Comparison of ENCODE assay signal across 10 mouse cellular contexts in the genomic region with DNA sequence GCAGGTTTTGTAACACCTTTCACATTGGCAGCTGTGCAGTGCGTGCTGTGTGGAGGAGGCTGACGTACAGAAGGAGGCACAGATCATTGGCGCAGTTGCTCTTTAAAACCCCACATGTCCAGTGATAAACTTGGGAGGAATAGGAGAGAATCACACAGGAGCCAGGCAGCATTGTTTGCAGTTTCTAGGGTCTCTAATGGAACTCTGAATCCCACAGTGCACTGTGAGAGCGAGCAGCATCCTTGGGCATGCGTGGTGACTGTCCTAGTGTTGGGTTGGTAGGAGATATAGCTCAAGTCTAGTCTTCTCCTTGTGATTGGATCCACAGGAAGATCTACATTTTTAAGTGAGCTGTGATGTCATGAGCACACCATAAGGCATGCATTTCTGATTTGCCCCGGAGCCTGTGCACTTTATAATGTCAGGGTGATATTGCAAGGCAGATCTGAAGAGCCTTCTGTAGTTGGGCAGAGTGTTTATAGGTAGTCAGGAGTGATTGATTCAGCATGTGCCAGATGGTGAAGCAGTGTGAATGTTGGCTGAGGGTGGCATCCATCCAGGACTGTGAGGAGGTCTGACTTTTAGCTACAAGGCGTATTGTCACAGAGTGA.
DNase-seq lines count a peak whose midpoint lies in the region; ATAC-seq lines count a peak whose summit lies in the region.
"Had no signal": no experiment of that assay in that cellular context is flagged by ENCODE, and none has a peak within 500 bp of the region (broad histone marks: within the 10 kb centered on the region; RNA-seq: fewer than 3 reads in every experiment).

No protein-coding gene starts in this region.

- 82% methylated on average over 7 of the region's 7 CpGs for WGBS in hindbrain, embryonic 13.5 days
- 91% methylated on average over 7 of the region's 7 CpGs for WGBS in hindbrain, embryonic 10.5 days
- WGBS in neural tube, embryonic 14.5 days, result 64% methylated on average over 7 of the region's 7 CpGs
- 90% methylated on average over 7 of the region's 7 CpGs for WGBS in embryonic facial prominence, embryonic 10.5 days
- 76% methylated on average over 7 of the region's 7 CpGs for WGBS in liver, embryonic 12.5 days (ENCODE audit: insufficient replicate concordance)

- H3K36me3 ChIP-seq in hindbrain, embryonic 13.5 days, result no peaks in the 10 kb centered on the region
- H3K36me3 ChIP-seq in hindbrain, embryonic 10.5 days, result no peaks in the 10 kb centered on the region
- H3K36me3 ChIP-seq in neural tube, embryonic 14.5 days (ENCODE audit: control insufficient read depth, insufficient read depth, low read length), result no peaks in the 10 kb centered on the region
- peaks cover 2% of the 10 kb centered on the region; the same call in 1 of the 2 replicates for H3K36me3 ChIP-seq in embryonic facial prominence, embryonic 10.5 days (replicated peaks)
- H3K36me3 ChIP-seq in liver, embryonic 12.5 days, result no peaks in the 10 kb centered on the region
- H3K36me3 ChIP-seq: stomach, embryonic 15.5 days had no signal

- H3K27ac ChIP-seq in hindbrain, embryonic 13.5 days, result peak overlapping the region; percentile 40; the same call in 1 of the 2 replicates
- H3K27ac ChIP-seq in hindbrain, embryonic 10.5 days, result no peak overlapping the region
- H3K27ac ChIP-seq in neural tube, embryonic 14.5 days (ENCODE audit: low read depth, low read length), result no peak overlapping the region
- H3K27ac ChIP-seq in embryonic facial prominence, embryonic 10.5 days (replicated peaks), result no peak overlapping the region
- H3K27ac ChIP-seq in liver, embryonic 12.5 days, result no peak overlapping the region
- H3K27ac ChIP-seq: stomach, embryonic 15.5 days had no signal

- H3K9me3 ChIP-seq in hindbrain, embryonic 13.5 days, result no peaks in the 10 kb centered on the region
- no peaks in the 10 kb centered on the region for H3K9me3 ChIP-seq in hindbrain, embryonic 10.5 days
- H3K9me3 ChIP-seq in neural tube, embryonic 14.5 days (ENCODE audit: control insufficient read depth, low read length), result no peaks in the 10 kb centered on the region
- H3K9me3 ChIP-seq in embryonic facial prominence, embryonic 10.5 days, result no peaks in the 10 kb centered on the region
- H3K9me3 ChIP-seq in liver, embryonic 12.5 days (replicated peaks), result no peaks in the 10 kb centered on the region
- H3K9me3 ChIP-seq: stomach, embryonic 15.5 days had no signal

- peaks cover 60% of the 10 kb centered on the region for H3K4me1 ChIP-seq in hindbrain, embryonic 13.5 days (replicated peaks)
- H3K4me1 ChIP-seq in hindbrain, embryonic 10.5 days (replicated peaks), result peaks cover 41% of the 10 kb centered on the region
- peaks cover 32% of the 10 kb centered on the region for H3K4me1 ChIP-seq in neural tube, embryonic 14.5 days (ENCODE audit: control insufficient read depth, insufficient read depth, low read length)
- H3K4me1 ChIP-seq in embryonic facial prominence, embryonic 10.5 days, result peaks cover 58% of the 10 kb centered on the region
- peaks cover 10% of the 10 kb centered on the region; the same call in 1 of the 2 replicates for H3K4me1 ChIP-seq in liver, embryonic 12.5 days

- H3K4me2 ChIP-seq in hindbrain, embryonic 13.5 days, result no peak overlapping the region
- H3K4me2 ChIP-seq in neural tube, embryonic 14.5 days (ENCODE audit: low read depth, low read length), result no peak overlapping the region
- no peak overlapping the region for H3K4me2 ChIP-seq in liver, embryonic 12.5 days
- H3K4me2 ChIP-seq: stomach, embryonic 15.5 days had no signal

- no peak overlapping the region for H3K4me3 ChIP-seq in hindbrain, embryonic 13.5 days
- no peak overlapping the region for H3K4me3 ChIP-seq in hindbrain, embryonic 10.5 days
- H3K4me3 ChIP-seq in neural tube, embryonic 14.5 days (ENCODE audit: low read depth, low read length), result no peak overlapping the region
- H3K4me3 ChIP-seq in embryonic facial prominence, embryonic 10.5 days, result no peak overlapping the region
- no peak overlapping the region for H3K4me3 ChIP-seq in liver, embryonic 12.5 days
- H3K4me3 ChIP-seq: stomach, embryonic 15.5 days had no signal

- no peaks in the 10 kb centered on the region for H3K27me3 ChIP-seq in hindbrain, embryonic 13.5 days
- H3K27me3 ChIP-seq in hindbrain, embryonic 10.5 days (ENCODE audit: insufficient read depth, poor library complexity, severe bottlenecking), result no peaks in the 10 kb centered on the region
- H3K27me3 ChIP-seq in neural tube, embryonic 14.5 days (ENCODE audit: control insufficient read depth, insufficient read depth, low read length), result no peaks in the 10 kb centered on the region
- H3K27me3 ChIP-seq in embryonic facial prominence, embryonic 10.5 days (replicated peaks; ENCODE audit: low read depth, poor library complexity, severe bottlenecking), result no peaks in the 10 kb centered on the region
- H3K27me3 ChIP-seq in liver, embryonic 12.5 days (replicated peaks), result no peaks in the 10 kb centered on the region
- H3K27me3 ChIP-seq: stomach, embryonic 15.5 days had no signal

- DNase-seq in hindbrain, embryonic 10.5 days (ENCODE audit: low spot score), result no peak
- peak; percentile 94 for DNase-seq in cerebellum, adult 9-11 months
- peak; percentile 77 to 78 for DNase-seq in layer of hippocampus, adult 8-10 months (ENCODE audit: low spot score in 2 of 2)
- no peak for DNase-seq in urinary bladder, postnatal 10 days (ENCODE audit: low spot score)
- no peak for DNase-seq in embryonic facial prominence, embryonic 10.5 days (ENCODE audit: low spot score)
- DNase-seq: embryo, embryonic 11 days had no signal

- no peak overlapping the region for H3K9ac ChIP-seq in hindbrain, embryonic 13.5 days
- H3K9ac ChIP-seq in neural tube, embryonic 14.5 days (replicated peaks; ENCODE audit: low read depth, low read length), result no peak overlapping the region
- H3K9ac ChIP-seq in liver, embryonic 12.5 days, result no peak overlapping the region
- H3K9ac ChIP-seq: stomach, embryonic 15.5 days had no signal

- peak; percentile 46 for ATAC-seq in hindbrain, embryonic 13.5 days (ENCODE audit: low FRiP score)
- ATAC-seq in neural tube, embryonic 14.5 days (ENCODE audit: low read depth), result peak; percentile 69
- no peak for ATAC-seq in liver, embryonic 12.5 days

Comparison
In these comparisons a context has a peak if more than half of its experiments do, and no peak if none do; other contexts are left out.
1. DNase-seq: peak in cerebellum, adult 9-11 months (single experiment) and layer of hippocampus, adult 8-10 months (2 of 2); none in hindbrain, embryonic 10.5 days (single experiment), urinary bladder, postnatal 10 days (single experiment) and embryonic facial prominence, embryonic 10.5 days (single experiment).